Mouse (Mus musculus) layer of hippocampus, adult 18-20 months (tissue): ENCODE data around the gene Nhlh2. TPM values are rescaled to one million over a fixed set of nuclear protein-coding genes. Genes with fewer than 3 reads are reported as not detected.

Experiments used
- DNase-seq, 2 experiments: peaks; one replicate each; pipeline ENCODE4 v3.0.0; 2022; ENCODE audit warnings: low spot score in 2 of 2
- total RNA-seq, 2 experiments: library from RNA; stranded (reverse); gene quantifications; 2 replicates each; pipeline ENCODE4 v1.2.3; 2021

The Nhlh2 gene
- total RNA-seq, 2 experiments from 2014 or later = 0.84 to 1.4 TPM

DNA sequence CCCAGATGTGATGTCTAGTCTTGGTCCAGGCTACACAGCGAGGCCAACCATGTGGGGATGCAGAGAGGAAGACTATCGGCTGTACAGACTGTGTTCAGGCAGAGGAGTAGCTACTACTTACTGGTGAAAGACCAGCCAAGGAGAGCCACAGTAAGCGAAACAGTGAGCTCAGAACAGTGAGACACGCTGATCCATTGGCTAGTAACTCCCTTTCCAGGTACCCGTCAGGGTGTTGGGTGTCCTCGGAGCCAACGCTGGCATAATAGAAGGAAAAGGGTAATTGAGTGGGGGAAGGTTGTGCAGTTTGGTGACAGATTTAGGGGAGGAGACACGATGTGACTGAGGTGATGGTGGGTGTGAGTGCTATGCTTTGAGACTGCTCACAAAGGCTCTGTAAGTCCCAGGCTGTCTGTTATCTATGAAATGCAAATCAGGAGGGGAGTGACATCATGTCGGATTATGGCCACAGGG, 15.1 kb downstream of the Nhlh2 start:
- no peak for DNase-seq

DNA sequence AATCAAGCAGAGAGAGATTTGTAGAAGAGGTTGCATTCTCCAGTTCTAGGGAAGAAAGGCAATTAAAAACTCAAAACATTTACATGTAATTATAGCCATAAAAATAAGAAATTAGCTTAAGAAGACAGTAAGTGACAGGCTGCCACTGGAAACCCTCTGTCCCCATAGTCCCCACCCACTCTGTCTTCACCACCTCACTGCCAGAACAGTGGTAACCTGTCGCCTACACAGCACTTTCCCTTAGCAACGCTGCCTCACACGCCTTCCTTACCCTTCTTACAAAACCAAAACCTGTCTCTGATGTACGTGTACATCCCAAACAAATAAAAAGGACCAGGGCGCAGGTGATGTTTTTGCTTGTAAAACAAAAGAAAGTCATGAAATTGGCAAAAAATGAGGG, 15.8 kb downstream of the Nhlh2 start:
- DNase-seq = no peak

DNA sequence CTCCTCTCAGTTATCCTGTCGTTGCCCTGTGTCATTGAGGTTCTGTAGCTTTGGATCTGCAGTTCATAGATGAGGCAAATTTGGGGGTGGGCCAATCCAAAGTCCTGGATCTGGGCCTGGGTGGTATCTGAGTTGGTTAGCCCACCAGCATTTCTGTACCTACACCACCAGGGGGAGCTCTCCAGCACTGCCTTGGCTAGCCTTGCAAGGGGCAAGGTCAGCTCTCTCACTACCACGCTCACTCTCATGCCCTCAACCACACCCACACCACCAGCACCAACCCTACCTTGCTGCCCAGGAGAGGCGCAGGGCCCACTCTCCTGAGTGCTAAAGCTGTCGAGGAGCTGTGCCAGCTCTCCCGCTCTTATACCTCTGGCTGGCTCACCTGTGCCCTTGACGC, 18.0 kb downstream of the Nhlh2 start:
- DNase-seq = no peak

DNA sequence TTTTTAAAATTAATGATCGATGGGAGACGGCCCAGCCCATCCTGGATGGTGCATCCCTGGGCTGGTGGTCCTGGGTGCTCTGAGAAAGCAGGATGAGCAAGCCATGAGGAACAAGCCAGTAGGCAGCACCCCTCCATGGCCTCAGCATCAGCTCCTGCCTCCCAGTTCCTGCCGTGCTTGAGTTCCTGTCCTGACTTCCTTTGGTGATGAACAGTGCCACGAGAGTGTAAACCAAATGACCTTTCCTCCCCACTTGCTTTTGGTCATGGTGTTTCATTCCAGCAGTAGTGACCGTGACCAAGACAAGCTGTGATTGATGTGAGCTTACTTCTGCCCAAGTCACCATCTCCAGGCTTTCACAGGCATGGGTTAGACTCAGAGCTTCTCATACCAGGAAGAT, 27.9 kb downstream of the Nhlh2 start:
- no peak for DNase-seq

DNA sequence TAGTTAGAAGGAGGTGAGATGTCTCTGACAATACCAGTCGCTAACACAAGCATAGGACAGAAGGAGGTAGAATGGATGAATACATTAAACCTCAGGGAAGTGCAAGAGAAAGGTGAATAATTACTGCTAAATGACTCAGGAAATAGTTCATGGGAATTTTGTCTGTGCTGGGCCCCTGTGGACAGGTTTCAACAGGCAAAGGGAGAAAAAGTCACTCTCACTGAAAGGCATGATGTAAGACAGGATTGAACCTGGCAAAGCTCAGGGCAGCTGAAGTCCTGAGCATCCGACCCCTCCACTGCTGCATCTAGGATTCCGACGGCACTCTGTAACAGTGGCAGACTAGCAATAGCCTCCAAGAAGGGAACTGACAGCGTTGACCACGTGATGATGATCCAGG, 28.7 kb downstream of the Nhlh2 start:
- DNase-seq = no peak

DNA sequence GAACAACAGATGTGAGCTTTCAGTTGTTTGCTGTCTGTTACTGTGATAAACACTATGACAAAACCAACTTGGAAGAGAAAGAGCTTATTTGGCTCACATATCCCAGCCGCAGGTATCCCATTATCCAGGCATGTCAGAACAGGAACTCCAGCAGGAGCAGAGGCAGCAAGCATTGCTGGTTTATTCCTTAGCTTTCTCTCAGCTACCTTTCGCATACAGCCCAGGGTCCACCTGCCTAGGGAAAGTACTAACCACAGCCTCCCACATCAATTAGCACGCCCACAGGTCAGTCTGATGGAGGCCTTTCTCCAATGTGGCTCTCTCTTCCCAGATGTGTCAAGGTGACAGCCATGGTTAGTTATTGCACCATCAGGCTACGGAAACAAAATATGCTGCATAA, 31.8 kb downstream of the Nhlh2 start:
- DNase-seq = no peak

DNA sequence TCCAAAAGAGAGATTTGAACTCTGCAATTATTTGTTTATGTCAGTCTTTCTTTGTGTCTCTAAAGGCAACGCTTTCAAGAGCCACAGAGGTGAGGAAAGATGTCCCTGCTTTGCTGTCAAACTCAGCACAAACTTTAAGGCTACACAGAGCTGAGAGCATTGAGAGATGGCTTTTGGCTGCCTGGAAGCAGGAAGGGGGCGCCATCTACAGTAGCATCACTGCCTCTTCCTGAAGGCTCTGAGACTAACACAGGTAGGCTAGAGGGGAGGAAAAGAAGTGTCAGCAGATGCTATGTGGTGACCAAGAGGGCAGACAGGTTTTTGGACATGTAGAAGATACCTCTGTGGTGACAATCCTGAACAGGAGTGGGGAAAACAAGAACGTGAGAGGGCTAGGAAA, 35.2 kb downstream of the Nhlh2 start:
- peak in 1 of 2 experiments; percentile 24 for DNase-seq

DNA sequence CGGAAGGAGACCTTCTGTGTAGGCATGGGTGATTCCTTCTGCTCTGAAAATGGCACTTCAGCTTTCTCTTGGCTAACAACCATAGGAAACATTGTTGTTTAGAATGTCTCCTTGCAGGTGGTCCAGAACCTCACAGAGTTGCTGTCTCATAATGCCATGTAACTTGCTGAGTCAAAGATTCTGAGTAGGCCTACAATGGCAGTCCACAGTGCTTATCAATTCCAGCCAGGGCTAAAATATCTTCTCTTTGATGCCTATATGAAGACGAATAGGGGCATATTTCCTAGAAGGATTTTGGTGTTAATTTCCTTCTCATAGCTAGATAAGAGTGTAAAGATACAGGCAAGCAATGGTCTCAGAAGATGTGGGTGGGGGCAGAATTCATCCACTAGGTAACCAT, 37.7 kb downstream of the Nhlh2 start:
- DNase-seq = no peak

DNA sequence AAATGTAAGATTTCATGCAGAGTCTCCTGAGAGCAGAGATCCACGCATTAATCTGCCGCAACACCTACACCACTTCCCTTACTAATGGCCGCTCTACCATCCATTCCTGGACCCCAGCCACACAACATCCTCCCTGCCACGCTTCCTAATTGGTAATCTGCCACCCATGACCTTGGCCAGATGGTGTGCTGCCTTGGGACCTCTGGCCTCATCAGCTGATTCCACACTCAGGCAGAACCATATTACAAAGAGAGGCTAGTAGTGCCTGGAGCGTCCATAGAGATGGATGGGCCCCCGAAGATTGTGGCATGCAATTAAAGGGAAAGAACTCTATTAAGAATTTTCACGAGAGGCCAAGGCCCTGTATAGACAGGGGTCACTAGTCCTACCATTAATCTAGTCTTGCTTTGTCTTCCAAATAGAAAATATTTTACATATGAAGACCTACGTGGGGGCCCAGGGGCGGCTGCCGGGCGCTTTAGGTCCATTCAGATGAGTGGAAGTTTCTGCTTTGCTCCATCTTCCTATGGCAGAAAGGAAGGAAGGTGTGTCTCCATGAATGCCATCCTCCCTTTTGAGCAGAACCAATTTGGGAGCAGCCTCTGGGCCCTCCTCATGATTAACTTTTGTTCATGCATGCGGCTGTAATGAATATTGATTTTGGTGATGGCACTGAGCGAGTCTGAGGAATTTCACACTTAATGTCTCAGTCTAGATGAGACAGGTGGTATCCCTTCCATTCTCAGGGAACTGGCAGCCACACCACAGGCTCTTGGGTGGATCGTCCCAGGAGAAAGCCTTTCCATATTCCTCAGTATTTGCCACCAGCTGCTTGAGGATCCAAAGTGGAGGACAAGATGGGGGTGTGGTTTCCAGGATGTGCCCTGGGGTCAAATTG, 39.6 kb downstream of the Nhlh2 start:
- no peak for DNase-seq

DNA sequence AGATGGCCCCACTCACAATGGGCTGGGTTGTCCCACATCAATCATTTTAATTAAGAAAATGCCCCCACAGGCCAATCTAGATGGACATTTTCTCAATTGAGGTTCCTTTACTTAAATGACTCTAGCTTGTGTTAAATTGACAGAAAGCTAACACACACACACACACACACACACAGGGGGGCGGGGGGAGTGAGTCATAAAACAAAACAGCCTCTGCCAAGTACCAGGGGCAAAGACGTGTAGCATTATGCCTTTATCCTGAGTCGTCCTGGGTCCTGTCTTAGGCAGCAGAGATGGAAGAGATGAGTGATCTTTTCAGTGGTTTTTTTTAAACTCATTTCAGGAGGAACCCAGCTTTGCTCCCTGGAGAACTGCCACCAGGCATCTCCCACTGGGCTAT, 42.2 kb downstream of the Nhlh2 start:
- no peak for DNase-seq

DNA sequence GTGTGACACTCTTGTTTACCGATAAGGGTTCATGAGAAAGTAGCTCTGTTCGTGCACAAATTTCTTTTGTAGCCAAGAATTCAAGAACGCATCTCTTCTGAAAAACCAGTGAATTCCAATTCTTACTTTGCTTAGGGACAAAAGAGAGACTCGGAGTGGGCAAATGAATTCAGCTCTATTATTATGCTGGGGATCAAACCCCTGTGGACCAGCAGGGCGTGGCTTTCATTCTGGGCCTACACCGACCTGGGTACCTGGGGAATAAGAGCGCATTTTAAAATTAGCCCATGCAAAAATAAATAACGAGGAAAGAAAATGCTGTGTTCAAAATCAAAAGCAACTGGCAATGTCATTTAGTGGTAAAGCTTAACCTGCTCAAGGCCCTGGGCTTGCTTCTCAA, 43.4 kb downstream of the Nhlh2 start:
- DNase-seq = no peak

DNA sequence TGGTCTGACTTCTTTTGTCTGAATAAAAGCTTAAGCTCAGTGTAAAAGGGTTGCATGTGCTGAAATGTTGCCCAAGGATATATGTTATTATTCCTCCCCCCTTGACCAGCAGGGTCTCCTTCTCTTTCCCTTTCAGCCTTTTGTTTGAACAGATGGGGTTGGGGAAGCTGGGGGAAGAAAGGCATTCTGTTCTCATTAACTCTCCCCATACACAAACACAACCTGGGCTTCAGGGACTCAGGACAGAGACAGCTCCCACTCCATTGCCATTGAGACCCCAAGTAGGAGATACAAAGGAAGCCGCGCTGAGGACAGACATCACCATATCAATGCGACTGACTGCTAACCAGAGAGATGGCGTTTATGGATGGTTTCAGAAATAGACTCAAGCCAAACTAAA, 46.0 kb downstream of the Nhlh2 start:
- no peak for DNase-seq

DNA sequence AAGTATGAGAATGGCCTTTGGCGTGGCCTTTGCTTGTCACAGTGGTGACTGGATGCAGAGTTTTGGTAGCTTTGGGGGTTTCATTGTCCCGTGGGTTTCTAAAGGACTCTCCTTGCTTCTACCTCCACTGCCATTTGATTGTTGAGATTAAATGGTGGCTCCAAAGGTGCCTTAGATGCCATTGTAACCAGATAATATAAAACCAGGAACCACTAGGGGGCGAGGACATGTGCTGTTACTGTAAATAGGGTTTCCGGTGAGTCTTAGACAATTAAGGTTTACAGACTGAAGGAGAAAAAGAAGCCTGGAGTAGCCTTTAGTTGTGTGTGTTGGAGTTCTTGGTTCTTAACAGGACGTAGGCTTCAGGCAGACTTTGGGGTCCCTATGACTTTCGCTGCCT, 50.2 kb downstream of the Nhlh2 start:
- no peak for DNase-seq

DNA sequence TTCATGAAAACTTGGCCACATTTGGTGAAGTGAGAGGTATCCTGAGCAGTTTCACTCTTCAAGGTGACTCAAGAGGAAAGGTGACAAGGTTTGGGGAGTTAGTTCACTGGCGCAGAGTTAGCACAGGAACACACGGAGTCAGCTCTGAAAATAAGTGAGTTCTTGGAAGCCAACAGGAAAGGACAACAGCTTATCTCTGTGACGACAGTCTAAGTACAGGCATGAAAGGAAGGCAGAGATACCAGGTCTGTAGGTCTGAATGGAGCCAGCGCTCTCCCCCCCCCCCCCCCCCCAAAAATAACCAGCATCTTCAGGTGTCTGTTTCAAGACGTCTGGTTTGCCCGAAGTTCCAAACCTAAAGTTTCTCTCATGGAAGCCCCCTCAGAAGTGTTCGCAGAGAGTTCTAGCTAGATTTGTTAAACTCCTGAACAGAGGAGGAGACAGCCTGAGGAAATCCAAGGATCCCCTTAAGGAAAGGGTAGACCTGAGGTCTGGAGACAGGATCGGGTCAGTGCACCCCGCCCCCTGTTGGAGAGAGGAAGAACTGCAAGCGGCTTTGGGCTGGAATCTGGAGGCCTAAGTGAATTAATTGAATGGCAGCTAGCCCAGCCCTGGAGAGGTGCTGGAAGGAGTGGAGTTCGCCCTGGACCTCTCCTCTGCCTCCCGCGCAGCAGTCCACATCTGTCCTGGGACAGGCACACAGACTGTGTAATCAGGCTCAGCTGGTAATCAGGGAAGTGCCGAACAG, 52.2 kb downstream of the Nhlh2 start:
- peak in 1 of 2 experiments; percentile 68 for DNase-seq

DNA sequence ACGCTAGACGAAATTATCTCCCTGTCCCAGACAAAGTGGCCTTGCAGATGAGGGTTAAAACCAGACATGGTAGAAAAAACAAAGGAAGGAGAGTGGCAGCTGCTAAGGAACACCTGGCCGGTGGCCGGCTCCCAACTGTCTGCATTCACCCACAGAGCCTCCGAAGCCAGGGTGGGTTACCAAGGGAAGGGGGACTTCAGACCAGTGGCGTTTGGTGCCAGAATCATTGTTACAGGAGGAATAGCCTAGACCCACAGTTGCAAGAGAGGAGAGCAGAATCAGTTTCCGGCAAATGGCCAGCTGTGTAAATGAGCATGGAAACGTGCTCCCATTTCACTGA, 52.8 kb downstream of the Nhlh2 start:
- no peak for DNase-seq

DNA sequence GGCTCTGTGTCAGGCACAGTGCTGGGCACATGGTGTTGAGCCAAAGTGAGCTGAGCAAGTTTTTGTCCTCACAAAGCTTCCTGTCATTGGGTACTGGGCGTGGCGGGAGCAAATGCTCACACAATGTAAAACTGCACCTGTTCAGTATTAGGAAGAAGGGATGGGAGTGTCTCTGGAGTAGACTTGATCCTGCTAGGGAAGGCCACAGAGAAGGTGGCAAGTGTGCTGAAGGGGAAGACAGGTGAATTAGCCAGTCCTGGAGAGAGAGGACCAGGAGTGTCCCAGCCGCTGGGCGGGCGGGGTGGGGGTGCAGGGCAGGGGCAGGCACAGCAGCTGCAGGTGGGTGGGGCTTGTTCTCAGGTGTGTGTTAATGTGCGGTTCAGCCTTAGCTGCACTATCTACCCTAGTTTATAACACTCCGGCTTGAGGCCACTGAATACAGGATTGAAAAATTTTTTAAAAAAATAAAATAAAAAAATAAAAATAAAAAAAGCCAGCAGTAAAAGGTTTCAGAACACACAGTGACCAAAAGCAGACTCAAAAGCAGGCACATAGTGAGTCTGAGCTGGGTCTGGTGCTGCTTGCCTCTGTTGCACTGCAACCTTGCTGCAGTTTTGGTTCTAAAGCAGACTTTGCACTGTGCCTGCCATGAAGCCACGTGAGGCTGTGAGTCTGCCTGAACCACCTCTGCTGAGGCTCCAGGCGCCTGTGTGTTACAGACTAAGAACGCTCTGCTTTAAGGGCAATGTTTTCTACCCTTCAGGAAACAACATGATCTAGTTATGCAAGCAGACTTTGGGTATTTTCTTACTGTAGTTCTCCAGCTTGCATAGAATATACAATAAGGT, 53.6 kb downstream of the Nhlh2 start:
- no peak for DNase-seq

DNA sequence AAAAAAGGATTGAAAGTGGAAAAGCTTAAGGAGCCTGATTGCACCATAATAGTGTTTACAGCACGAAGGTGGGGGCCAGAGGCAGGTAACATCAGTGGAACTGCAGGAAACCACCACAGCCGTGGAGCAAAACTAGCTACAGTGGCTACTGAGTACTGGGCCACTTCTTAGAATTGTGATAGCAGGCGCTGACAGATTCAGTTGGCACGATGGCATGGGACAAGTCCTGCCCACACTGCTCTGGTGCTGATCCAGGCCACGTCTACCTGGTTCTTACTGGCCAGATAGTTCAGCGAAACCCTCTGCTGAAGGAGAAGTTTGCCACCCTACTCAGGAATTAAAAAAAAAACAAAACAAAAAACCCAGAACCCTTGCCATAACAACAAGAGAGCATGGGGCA, 54.7 kb downstream of the Nhlh2 start:
- DNase-seq = no peak
